Mouse (Mus musculus): ENCODE measurements around the gene Dll1. TPM values are rescaled to one million over a fixed set of nuclear protein-coding genes. Genes with fewer than 3 reads are reported as not detected.

The Dll1 gene
- polyA plus RNA-seq, 2 experiments, result 7.3 to 10.1 TPM

- no peak overlapping the region for H3K9ac ChIP-seq (ENCODE audit: low read depth, low read length, severe bottlenecking)
- no peaks in the 10 kb centered on the region for H3K9me3 ChIP-seq (ENCODE audit: control insufficient read depth, low read length)
- no peaks in the 10 kb centered on the region for H3K4me1 ChIP-seq (ENCODE audit: control insufficient read depth, insufficient read depth, low read length)
- no peak overlapping the region for H3K4me3 ChIP-seq (replicated peaks; ENCODE audit: low read length)
- H3K27me3 ChIP-seq (ENCODE audit: control insufficient read depth, insufficient read depth, low read length), result no peaks in the 10 kb centered on the region
- TF ChIP-seq POLR2A (IDR thresholded peaks at IDR 0.05; ENCODE audit: borderline replicate concordance, extremely low read depth, insufficient read depth, insufficient read length), result no peak
- no peak for ATAC-seq (ENCODE audit: low FRiP score, low read depth)
- peak; percentile 17 for DNase-seq (ENCODE audit: low spot score)
- H3K4me2 ChIP-seq (replicated peaks; ENCODE audit: low read depth, low read length, severe bottlenecking), result no peak overlapping the region
- no peaks in the 10 kb centered on the region for H3K36me3 ChIP-seq (ENCODE audit: control insufficient read depth, insufficient read depth, low read length)
- WGBS, result 73% methylated on average over 10 of the region's 10 CpGs
- no peak overlapping the region for H3K27ac ChIP-seq (replicated peaks; ENCODE audit: low read depth, low read length)
Measured at GRCm38 (mm10) chr17:15325976-15326842, 50.5 kb downstream of the Dll1 start.

GRCm38 (mm10) chr17:15323191-15323834 lies 53.4 kb downstream of the Dll1 start:
- no peak for TF ChIP-seq POLR2A (IDR thresholded peaks at IDR 0.05; ENCODE audit: borderline replicate concordance, extremely low read depth, insufficient read depth, insufficient read length)
- DNase-seq (ENCODE audit: low spot score), result no peak
- H3K27ac ChIP-seq (replicated peaks; ENCODE audit: low read depth, low read length), result no peak overlapping the region

More at GRCm38 (mm10) chr17:15323191-15323834, 53.4 kb downstream of the Dll1 start:
- Histone ChIP-seq H3K36me3 (ENCODE audit: control insufficient read depth, insufficient read depth, low read length) (no peaks in the 10 kb centered on the region), H3K4me2 (replicated peaks; ENCODE audit: low read depth, low read length, severe bottlenecking) (no peak overlapping the region), H3K4me3 (replicated peaks; ENCODE audit: low read length) (no peak overlapping the region), H3K9ac (ENCODE audit: low read depth, low read length, severe bottlenecking) (no peak overlapping the region), H3K4me1 (ENCODE audit: control insufficient read depth, insufficient read depth, low read length) (no peaks in the 10 kb centered on the region), H3K9me3 (ENCODE audit: control insufficient read depth, low read length) (no peaks in the 10 kb centered on the region), H3K27me3 (ENCODE audit: control insufficient read depth, insufficient read depth, low read length) (no peaks in the 10 kb centered on the region)
- ATAC-seq (ENCODE audit: low FRiP score, low read depth), result no peak
- 60% methylated on average over 9 of the region's 9 CpGs for WGBS

Other genes starting within 250 kb of the Dll1 start
- 18.9 and 19.0 TPM in 2 replicates for gene Fam120b, start 19.3 kb upstream of the Dll1 start, polyA plus RNA-seq (2012; rRNA removed)
- 25.7 and 30.7 TPM in 2 replicates for gene Fam120b, start 19.3 kb upstream of the Dll1 start, polyA plus RNA-seq (2014; fragmentation: Nextera tagmentation; extraction: Ambion mirVana)
- 146 and 167 TPM in 2 replicates for gene Psmb1, start 122.9 kb upstream of the Dll1 start, polyA plus RNA-seq (2012; rRNA removed)
- 258 and 282 TPM in 2 replicates for gene Psmb1, start 122.9 kb upstream of the Dll1 start, polyA plus RNA-seq (2014; fragmentation: Nextera tagmentation; extraction: Ambion mirVana)
- gene Tbp, start 123.0 kb upstream of the Dll1 start, polyA plus RNA-seq (2012; rRNA removed), result 67.6 and 68.3 TPM in 2 replicates
- gene Tbp, start 123.0 kb upstream of the Dll1 start, polyA plus RNA-seq (2014; fragmentation: Nextera tagmentation; extraction: Ambion mirVana), result 48.3 and 61.7 TPM in 2 replicates
- gene Pdcd2, start 150.4 kb upstream of the Dll1 start, polyA plus RNA-seq (2012; rRNA removed), result 25.9 and 26.5 TPM in 2 replicates
- 48.2 and 50.0 TPM in 2 replicates for gene Pdcd2, start 150.4 kb upstream of the Dll1 start, polyA plus RNA-seq (2014; fragmentation: Nextera tagmentation; extraction: Ambion mirVana)
- 2.1 and 2.7 TPM in 2 replicates for gene Prdm9, start 187.5 kb upstream of the Dll1 start, polyA plus RNA-seq (2012; rRNA removed)
- 0.54 and 1.0 TPM in 2 replicates for gene Prdm9, start 187.5 kb upstream of the Dll1 start, polyA plus RNA-seq (2014; fragmentation: Nextera tagmentation; extraction: Ambion mirVana)